9 mouse cellular contexts compared by ENCODE assay signal in genomic region chr12:102550529-102550928, GRCm38 (mm10). TPM values are rescaled to one million over a fixed set of nuclear protein-coding genes. Genes with fewer than 3 reads are reported as not detected.
A peak's percentile ranks its signal among the peaks of the same experiment; 100 is the strongest.
DNase-seq lines count a peak whose midpoint lies in the region; ATAC-seq and TF ChIP-seq lines count a peak whose summit lies in the region.
"Had no signal": no experiment of that assay in that cellular context is flagged by ENCODE, and none has a peak within 500 bp of the region (broad histone marks: within the 10 kb centered on the region; RNA-seq: fewer than 3 reads in every experiment).

No protein-coding gene starts in this region.

- no peak overlapping the region for H3K4me3 ChIP-seq in kidney, embryonic 15.5 days (replicated peaks)
- no peak overlapping the region for H3K4me3 ChIP-seq in liver, embryonic 14.5 days (ENCODE audit: insufficient read depth in 1 of 2, low read depth in 2 of 2, low read length in 2 of 2)
- H3K4me3 ChIP-seq: megakaryocyte, embryonic 14.5 days had no signal

- H3K27me3 ChIP-seq in kidney, embryonic 15.5 days = peaks cover 35% of the 10 kb centered on the region
- H3K27me3 ChIP-seq in liver, embryonic 14.5 days (ENCODE audit: control insufficient read depth, insufficient read depth, low read length) = peaks cover 18% of the 10 kb centered on the region

- intact Hi-C loops in heart, postnatal 36 days (cut with DNase I) = no loop called here

- WGBS in kidney, embryonic 15.5 days = 3% methylated on average over 11 of the region's 11 CpGs
- WGBS in liver, embryonic 14.5 days (ENCODE audit: insufficient replicate concordance) = 5% methylated on average over 11 of the region's 11 CpGs

- H3K9ac ChIP-seq in kidney, embryonic 15.5 days = no peak overlapping the region
- no peak overlapping the region for H3K9ac ChIP-seq in liver, embryonic 14.5 days (replicated peaks)

- H3K4me1 ChIP-seq in kidney, embryonic 15.5 days = peaks cover 6% of the 10 kb centered on the region
- peaks cover 0 to 3% of the 10 kb centered on the region in 2 experiments; a peak in 1 of 4 replicates for H3K4me1 ChIP-seq in liver, embryonic 14.5 days (replicated peaks; ENCODE audit: control insufficient read depth in 2 of 2, insufficient read depth in 2 of 2, low read length in 1 of 2)

- ATAC-seq in kidney, embryonic 15.5 days (replicated peaks; ENCODE audit: low FRiP score) = no peak; the same call in 1 of the 2 replicates
- peak; percentile 52; the same call in 1 of the 2 replicates for ATAC-seq in liver, embryonic 14.5 days (ENCODE audit: insufficient read depth)
- ATAC-seq in inflammation-experienced regulatory T-cells, adult 6 months = no peak

- no peak for TF ChIP-seq CTCF in liver, embryonic 14.5 days (IDR thresholded peaks at IDR 0.05; ENCODE audit: low read depth)

- no peak for TF ChIP-seq EP300 in liver, embryonic 14.5 days (IDR thresholded peaks at IDR 0.05; ENCODE audit: low read depth)

- no peaks in the 10 kb centered on the region for H3K9me3 ChIP-seq in kidney, embryonic 15.5 days (replicated peaks)
- H3K9me3 ChIP-seq in liver, embryonic 14.5 days (ENCODE audit: control insufficient read depth, low read length) = no peaks in the 10 kb centered on the region
- H3K9me3 ChIP-seq: megakaryocyte, embryonic 14.5 days had no signal

- H3K36me3 ChIP-seq in kidney, embryonic 15.5 days = no peaks in the 10 kb centered on the region
- no peaks in the 10 kb centered on the region for H3K36me3 ChIP-seq in liver, embryonic 14.5 days (replicated peaks; ENCODE audit: control insufficient read depth, insufficient read depth, low read depth)

- H3K27ac ChIP-seq in kidney, embryonic 15.5 days = no peak overlapping the region
- no peak overlapping the region for H3K27ac ChIP-seq in liver, embryonic 14.5 days

- peak; percentile 16 for DNase-seq in kidney, adult 11 months
- peak; percentile 66 for DNase-seq in adrenal gland, adult 2 months
- DNase-seq in heart, postnatal 36 days = peak; percentile 63 to 80
- DNase-seq in liver, embryonic 14.5 days (ENCODE audit: low read depth in 3 of 3, low spot score in 3 of 3) = peak; percentile 60 to 66 (median 66)
- DNase-seq in retina, embryonic 14.5 days (ENCODE audit: low spot score) = peak; percentile 90
- DNase-seq in left cerebral cortex, adult 11 months (ENCODE audit: low spot score) = no peak

- H3K4me2 ChIP-seq in kidney, embryonic 15.5 days = no peak overlapping the region
- H3K4me2 ChIP-seq in liver, embryonic 14.5 days (ENCODE audit: low read depth) = peak overlapping the region; percentile 11

RNA-seq across cellular contexts. Expression of gene Chga, which starts 4.2 kb away (rescaled TPM):
- polyA plus RNA-seq in kidney, embryonic 15.5 days (2015; fragmentation: Nextera tagmentation; extraction: Ambion mirVana) = 6.1 and 30.2 TPM in 2 replicates
- 1,000 to 10,000 TPM; 1,470 to 2,168 TPM for total RNA-seq in adrenal gland, adult 2 months (2021)
- 4,298 and 5,253 TPM in 2 replicates for polyA plus RNA-seq in adrenal gland, adult 2 months (2012; rRNA removed)
- total RNA-seq in heart, postnatal 36 days (2021) = not detected
- polyA plus RNA-seq in liver, embryonic 14.5 days (2012; rRNA removed) = 0.87 and 1.2 TPM in 2 replicates
- polyA plus RNA-seq in liver, embryonic 14.5 days (2014; fragmentation: Nextera tagmentation; extraction: Ambion mirVana) = 1.9 and 2.7 TPM in 2 replicates
- under 1 TPM in 1 of 3 experiments, not detected in 2; 0.47 TPM for polyA plus RNA-seq in inflammation-experienced regulatory T-cells, adult 6 months (2017; shearing (Covaris generic))

Comparison
In these comparisons a context has a peak if more than half of its experiments do, and no peak if none do; other contexts are left out.
1. RNA of gene Chga, which starts 4.2 kb away (polyA plus RNA-seq): 4,298 to 5,253 TPM in adrenal gland, adult 2 months; 6.1 to 30.2 TPM in kidney, embryonic 15.5 days, 0.87 to 2.7 TPM in liver, embryonic 14.5 days and 0.47 TPM in inflammation-experienced regulatory T-cells, adult 6 months; every median in the first group is over 100 times any median in the second.